Mouse (Mus musculus) neural tube, embryonic 15.5 days (tissue): ENCODE data around the gene Pigr. TPM values are rescaled to one million over a fixed set of nuclear protein-coding genes. Genes with fewer than 3 reads are reported as not detected.

Experiments used
- ATAC-seq: fragments of 200-750 bp; cut with Nextera tagmentation; 2 replicates; pipeline ENCODE4 v1.8.0; 2017; ENCODE audit warnings: mild to moderate bottlenecking, moderate TSS enrichment, moderate library complexity; ENCODE audit not compliant: low FRiP score
- H3K27ac ChIP-seq: fragments of 300-500 bp; sonication (generic); replicated peaks from 2 replicates; pipeline ENCODE4 v1.5.1; 2015; ENCODE audit warnings: mild to moderate bottlenecking, inconsistent platforms
- H3K27me3 ChIP-seq: fragments of 300-500 bp; sonication (generic); replicated peaks from 2 replicates; pipeline ENCODE4 v1.6.1; 2015; ENCODE audit warnings: inconsistent platforms
- H3K36me3 ChIP-seq: fragments of 300-500 bp; sonication (generic); 2 replicates; pipeline ENCODE4 v1.6.1; 2015; ENCODE audit warnings: inconsistent platforms
- H3K4me1 ChIP-seq: fragments of 300-500 bp; sonication (generic); 2 replicates; pipeline ENCODE4 v1.6.1; 2015; ENCODE audit warnings: inconsistent platforms
- H3K4me2 ChIP-seq: fragments of 300-500 bp; sonication (generic); 2 replicates; pipeline ENCODE4 v1.6.1; 2015; ENCODE audit warnings: inconsistent platforms, mild to moderate bottlenecking, moderate library complexity
- H3K4me3 ChIP-seq: fragments of 300-500 bp; sonication (generic); replicated peaks from 2 replicates; pipeline ENCODE4 v1.5.1; 2015; ENCODE audit warnings: mild to moderate bottlenecking, inconsistent platforms
- H3K9ac ChIP-seq: fragments of 300-500 bp; sonication (generic); replicated peaks from 2 replicates; pipeline ENCODE4 v1.6.1; 2015; ENCODE audit warnings: mild to moderate bottlenecking, inconsistent platforms
- H3K9me3 ChIP-seq: fragments of 300-500 bp; sonication (generic); replicated peaks from 2 replicates; pipeline ENCODE4 v1.6.1; 2016; ENCODE audit warnings: inconsistent platforms
- WGBS: fragments of 180-500 bp; shearing (Covaris S2); methylation state at CpG from one replicate; pipeline ENCODE4 v1.1.7; 2015; ENCODE audit warnings: mixed read lengths; 5-methylcytosine and 5-hydroxymethylcytosine counted together
- polyA plus RNA-seq: library from polyadenylated mRNA; unstranded; fragments of >200 nt; fragmentation: Nextera tagmentation; extraction: Ambion mirVana; gene quantifications from 2 replicates; pipeline ENCODE4 v1.2.1, GENCODE M21; 2015

The Pigr gene
- 0.04 TPM in 1 of 2 replicates, not detected in the other for polyA plus RNA-seq

GRCm38 (mm10) chr1:130826448-130826847, at the start of gene Pigr:
Gene Pigr (plus strand): TSS chr1:130826684.
- no peaks in the 10 kb centered on the region for H3K36me3 ChIP-seq
- WGBS = 92% methylated on average over 5 of the region's 5 CpGs
- no peaks in the 10 kb centered on the region for H3K4me1 ChIP-seq
- no peak for ATAC-seq
- H3K4me3 ChIP-seq = no peak within 1 kb of the TSS
- no peak within 1 kb of the TSS for H3K27ac ChIP-seq
- no peak within 1 kb of the TSS for H3K9ac ChIP-seq
- no peaks in the 10 kb centered on the region for H3K27me3 ChIP-seq
- no peaks in the 10 kb centered on the region for H3K9me3 ChIP-seq
- no peak within 1 kb of the TSS for H3K4me2 ChIP-seq

- no peak overlapping the region for H3K4me2 ChIP-seq
- H3K27me3 ChIP-seq = no peaks in the 10 kb centered on the region
- no peak overlapping the region for H3K4me3 ChIP-seq
- H3K4me1 ChIP-seq = no peaks in the 10 kb centered on the region
- 93% methylated on average over 3 of the region's 3 CpGs for WGBS
- H3K9me3 ChIP-seq = no peaks in the 10 kb centered on the region
- no peaks in the 10 kb centered on the region for H3K36me3 ChIP-seq
- no peak overlapping the region for H3K9ac ChIP-seq
- H3K27ac ChIP-seq = no peak overlapping the region
- ATAC-seq = no peak
Observed at GRCm38 (mm10) chr1:130779867-130780266, 46.6 kb upstream of the Pigr start.

- H3K4me3 ChIP-seq = no peak overlapping the region
- no peak overlapping the region for H3K4me2 ChIP-seq
- H3K9ac ChIP-seq = no peak overlapping the region
- H3K27ac ChIP-seq = no peak overlapping the region
- no peaks in the 10 kb centered on the region for H3K27me3 ChIP-seq
- no peaks in the 10 kb centered on the region for H3K36me3 ChIP-seq
- H3K4me1 ChIP-seq = no peaks in the 10 kb centered on the region
- no peak for ATAC-seq
- H3K9me3 ChIP-seq = no peaks in the 10 kb centered on the region
- WGBS = 32% methylated on average over 4 of the region's 4 CpGs
Observed at GRCm38 (mm10) chr1:130784054-130784453, 42.4 kb upstream of the Pigr start.

GRCm38 (mm10) chr1:130787001-130787400, 39.5 kb upstream of the Pigr start:
- no peaks in the 10 kb centered on the region for H3K27me3 ChIP-seq
- 53% methylated on average over 4 of the region's 4 CpGs for WGBS

GRCm38 (mm10) chr1:130789512-130790451, 36.7 kb upstream of the Pigr start:
- no peak overlapping the region for H3K9ac ChIP-seq
- 0 out of 2 replicates have a peak, but pooled peaks cover 2% of the 10 kb centered on the region for H3K9me3 ChIP-seq
- H3K4me2 ChIP-seq = no peak overlapping the region
- no peak for ATAC-seq
- H3K27ac ChIP-seq = no peak overlapping the region
- no peaks in the 10 kb centered on the region for H3K36me3 ChIP-seq
- H3K27me3 ChIP-seq = no peaks in the 10 kb centered on the region
- WGBS = 59% methylated on average over 3 of the region's 3 CpGs
- H3K4me3 ChIP-seq = no peak overlapping the region
- no peaks in the 10 kb centered on the region for H3K4me1 ChIP-seq

More at GRCm38 (mm10) chr1:130787001-130787400, 39.5 kb upstream of the Pigr start:
- no peak overlapping the region for H3K9ac ChIP-seq
- H3K9me3 ChIP-seq = no peaks in the 10 kb centered on the region
- no peak overlapping the region for H3K27ac ChIP-seq
- ATAC-seq = no peak
- H3K4me3 ChIP-seq = no peak overlapping the region
- H3K4me2 ChIP-seq = no peak overlapping the region
- no peaks in the 10 kb centered on the region for H3K4me1 ChIP-seq
- H3K36me3 ChIP-seq = no peaks in the 10 kb centered on the region

- ATAC-seq = no peak
- H3K27me3 ChIP-seq = no peaks in the 10 kb centered on the region
- H3K9ac ChIP-seq = no peak overlapping the region
- H3K4me2 ChIP-seq = no peak overlapping the region
- H3K27ac ChIP-seq = no peak overlapping the region
- no peak overlapping the region for H3K4me3 ChIP-seq
- H3K4me1 ChIP-seq = no peaks in the 10 kb centered on the region
- no peaks in the 10 kb centered on the region for H3K36me3 ChIP-seq
- H3K9me3 ChIP-seq = 0 out of 2 replicates have a peak, but pooled peaks cover 2% of the 10 kb centered on the region
- WGBS = 81% methylated on average over 2 of the region's 2 CpGs
Observed at GRCm38 (mm10) chr1:130795331-130795730, 31.2 kb upstream of the Pigr start.

GRCm38 (mm10) chr1:130796967-130797684, 29.4 kb upstream of the Pigr start:
- ATAC-seq = no peak
- 82% methylated on average over 8 of the region's 8 CpGs for WGBS
- no peaks in the 10 kb centered on the region for H3K36me3 ChIP-seq
- no peaks in the 10 kb centered on the region for H3K27me3 ChIP-seq
- H3K4me1 ChIP-seq = no peaks in the 10 kb centered on the region
- H3K9ac ChIP-seq = no peak overlapping the region
- H3K27ac ChIP-seq = no peak overlapping the region
- H3K4me2 ChIP-seq = no peak overlapping the region
- H3K9me3 ChIP-seq = 0 out of 2 replicates have a peak, but pooled peaks cover 2% of the 10 kb centered on the region
- no peak overlapping the region for H3K4me3 ChIP-seq

- WGBS = 66% methylated on average over 6 of the region's 6 CpGs
- Histone ChIP-seq H3K27ac (no peak overlapping the region), H3K4me2 (no peak overlapping the region), H3K27me3 (no peaks in the 10 kb centered on the region), H3K4me1 (no peaks in the 10 kb centered on the region), H3K9me3 (no peaks in the 10 kb centered on the region), H3K9ac (no peak overlapping the region), H3K36me3 (no peaks in the 10 kb centered on the region), H3K4me3 (no peak overlapping the region)
- ATAC-seq = no peak
Observed at GRCm38 (mm10) chr1:130798037-130798436, 28.4 kb upstream of the Pigr start.

- no peak overlapping the region for H3K4me2 ChIP-seq
- H3K4me3 ChIP-seq = no peak overlapping the region
- no peak for ATAC-seq
- 60% methylated on average over 3 of the region's 3 CpGs for WGBS
- H3K36me3 ChIP-seq = no peaks in the 10 kb centered on the region
- H3K9me3 ChIP-seq = no peaks in the 10 kb centered on the region
- no peak overlapping the region for H3K27ac ChIP-seq
- no peak overlapping the region for H3K9ac ChIP-seq
- no peaks in the 10 kb centered on the region for H3K27me3 ChIP-seq
- H3K4me1 ChIP-seq = no peaks in the 10 kb centered on the region
Observed at GRCm38 (mm10) chr1:130798551-130798950, 27.9 kb upstream of the Pigr start.

GRCm38 (mm10) chr1:130799399-130799798, 27.1 kb upstream of the Pigr start:
- H3K27ac ChIP-seq = no peak overlapping the region
- H3K9ac ChIP-seq = no peak overlapping the region
- WGBS = 87% methylated on average over 2 of the region's 2 CpGs
- no peaks in the 10 kb centered on the region for H3K36me3 ChIP-seq
- H3K27me3 ChIP-seq = no peaks in the 10 kb centered on the region
- no peaks in the 10 kb centered on the region for H3K4me1 ChIP-seq
- H3K4me2 ChIP-seq = no peak overlapping the region
- no peaks in the 10 kb centered on the region for H3K9me3 ChIP-seq
- no peak overlapping the region for H3K4me3 ChIP-seq
- ATAC-seq = no peak

- ATAC-seq = no peak
- Histone ChIP-seq H3K4me3 (no peak within 1 kb of the TSS), H3K9ac (no peak within 1 kb of the TSS), H3K36me3 (no peaks in the 10 kb centered on the region), H3K4me1 (no peaks in the 10 kb centered on the region), H3K27me3 (no peaks in the 10 kb centered on the region), H3K9me3 (no peaks in the 10 kb centered on the region), H3K27ac (no peak within 1 kb of the TSS), H3K4me2 (no peak within 1 kb of the TSS)
- 89% methylated on average over 8 of the region's 8 CpGs for WGBS
Observed at GRCm38 (mm10) chr1:130800602-130801001, 25.9 kb upstream of the Pigr start, which contains the start of gene Fcamr. Gene Fcamr (plus strand): TSS chr1:130800902.
